Mouse (Mus musculus) lung, embryonic 15.5 days (tissue): ENCODE data around the gene Zfp408. TPM values are rescaled to one million over a fixed set of nuclear protein-coding genes. Genes with fewer than 3 reads are reported as not detected.

Source experiments
- ATAC-seq: fragments of 200-750 bp; cut with Nextera tagmentation; 2 replicates; pipeline ENCODE4 v1.8.0; 2017; ENCODE audit warnings: moderate number of reproducible peaks, borderline replicate concordance; ENCODE audit not compliant: low FRiP score, low TSS enrichment; ENCODE audit errors: extremely low read depth
- H3K27ac ChIP-seq: fragments of 300-500 bp; sonication (generic); 2 replicates; pipeline ENCODE4 v1.5.1; 2015; ENCODE audit warnings: moderate library complexity, mild to moderate bottlenecking, inconsistent platforms
- H3K27me3 ChIP-seq: fragments of 300-500 bp; sonication (generic); 2 replicates; pipeline ENCODE4 v1.6.1; 2015; ENCODE audit warnings: inconsistent platforms
- H3K36me3 ChIP-seq: fragments of 300-500 bp; sonication (generic); 2 replicates; pipeline ENCODE4 v1.6.1; 2015; ENCODE audit warnings: inconsistent platforms
- H3K4me1 ChIP-seq: fragments of 300-500 bp; sonication (generic); 2 replicates; pipeline ENCODE4 v1.6.1; 2015; ENCODE audit warnings: inconsistent platforms
- H3K4me2 ChIP-seq: fragments of 300-500 bp; sonication (generic); 2 replicates; pipeline ENCODE4 v1.6.1; 2015; ENCODE audit warnings: inconsistent platforms, mild to moderate bottlenecking, moderate library complexity
- H3K4me3 ChIP-seq: fragments of 300-500 bp; sonication (generic); 2 replicates; pipeline ENCODE4 v1.5.1; 2015; ENCODE audit warnings: mild to moderate bottlenecking, inconsistent platforms
- H3K9ac ChIP-seq: fragments of 300-500 bp; sonication (generic); 2 replicates; pipeline ENCODE4 v1.6.1; 2015; ENCODE audit warnings: inconsistent platforms
- H3K9me3 ChIP-seq: fragments of 300-500 bp; sonication (generic); 2 replicates; pipeline ENCODE4 v1.6.1; 2016; ENCODE audit warnings: inconsistent platforms
- WGBS: fragments of 180-500 bp; shearing (Covaris S2); methylation state at CpG from one replicate; pipeline ENCODE4 v1.1.7; 2015; 5-methylcytosine and 5-hydroxymethylcytosine counted together
- polyA plus RNA-seq: library from polyadenylated mRNA; unstranded; fragments of >200 nt; fragmentation: Nextera tagmentation; extraction: Ambion mirVana; gene quantifications from 2 replicates; pipeline ENCODE4 v1.2.1, GENCODE M21; 2015

The Zfp408 gene
- polyA plus RNA-seq, 1 experiment from 2014 or later: 11.1 TPM

DNA sequence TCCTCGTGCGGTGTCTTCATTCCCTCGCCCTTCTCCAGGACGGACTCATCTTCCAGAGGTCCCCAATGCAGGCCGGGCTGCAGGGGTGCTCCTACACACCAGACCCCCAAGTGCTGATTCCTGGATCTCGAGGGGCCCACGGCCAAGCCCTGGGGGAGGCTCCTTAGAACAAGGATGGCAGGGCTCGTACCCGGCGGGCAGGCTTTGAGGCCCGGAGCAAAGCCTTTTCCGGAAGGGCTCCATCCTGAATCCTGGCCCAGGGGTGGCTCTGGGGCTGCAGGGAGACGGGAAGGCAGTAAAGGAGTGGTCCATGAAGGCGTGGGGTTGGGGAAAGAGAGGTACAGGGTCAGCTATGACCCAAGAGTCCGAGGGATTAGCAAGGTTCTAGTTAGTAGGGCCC, 439 bp downstream of the Zfp408 start:
- Histone ChIP-seq H3K9me3 (no peaks in the 10 kb centered on the region), H3K4me1 (peaks cover 27% of the 10 kb centered on the region), H3K36me3 (peaks cover 45% of the 10 kb centered on the region), H3K4me2 (peak overlapping the region; percentile 90), H3K4me3 (peak overlapping the region; percentile 71), H3K27ac (peak overlapping the region; percentile 89), H3K27me3 (no peaks in the 10 kb centered on the region), H3K9ac (peak overlapping the region; percentile 75)
- 2% methylated on average over 15 of the region's 15 CpGs for WGBS
- no peak for ATAC-seq

DNA sequence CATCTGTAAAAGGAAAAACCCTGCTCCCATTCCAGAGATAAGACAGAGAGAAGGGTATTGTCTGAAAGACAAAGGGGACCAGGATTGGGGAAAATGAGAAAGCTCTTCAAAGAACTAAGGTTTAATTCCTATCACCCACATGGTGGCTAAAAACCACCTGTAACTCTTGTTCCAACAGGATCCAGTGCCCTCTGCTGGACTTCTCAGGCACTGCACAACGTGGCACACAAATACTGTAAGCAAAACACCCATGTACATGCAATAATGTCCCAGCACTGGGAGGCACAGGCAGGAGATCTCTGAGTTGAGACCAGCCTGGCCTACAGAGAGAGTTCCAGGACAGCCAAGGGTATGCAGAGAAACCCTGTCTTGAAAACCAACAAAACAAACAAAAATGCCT, 2.9 kb downstream of the Zfp408 start:
- ATAC-seq: no peak
- H3K27ac ChIP-seq: no peak overlapping the region
- no peak overlapping the region for H3K9ac ChIP-seq
- H3K36me3 ChIP-seq: peaks cover 50% of the 10 kb centered on the region
- H3K27me3 ChIP-seq: no peaks in the 10 kb centered on the region
- H3K4me2 ChIP-seq: no peak overlapping the region
- 27% methylated on average over 1 of the region's 1 CpGs for WGBS
- H3K4me3 ChIP-seq: no peak overlapping the region
- H3K9me3 ChIP-seq: no peaks in the 10 kb centered on the region
- peaks cover 18% of the 10 kb centered on the region for H3K4me1 ChIP-seq

DNA sequence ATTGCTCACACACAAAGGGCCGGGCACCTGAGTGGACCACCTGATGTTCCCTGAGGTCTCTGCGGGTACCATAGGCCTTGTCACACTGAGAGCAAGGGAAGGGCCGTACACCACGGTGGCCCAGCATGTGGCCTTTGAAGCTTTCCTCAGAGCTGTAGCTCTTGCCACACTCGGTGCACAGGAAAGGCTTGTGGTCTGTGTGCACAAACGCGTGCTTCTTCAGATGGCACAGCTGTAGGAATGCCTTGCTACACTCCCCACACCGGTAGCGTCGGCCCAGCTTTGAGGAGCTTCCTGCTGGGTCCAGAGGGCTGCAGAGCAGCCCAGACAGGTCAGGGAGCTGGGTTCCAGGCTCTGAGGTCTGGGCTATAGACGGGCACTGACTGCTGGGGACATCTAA, 3.8 kb downstream of the Zfp408 start:
- H3K27ac ChIP-seq: no peak overlapping the region
- H3K4me2 ChIP-seq: no peak overlapping the region
- H3K9ac ChIP-seq: no peak overlapping the region
- ATAC-seq: no peak
- peaks cover 10% of the 10 kb centered on the region for H3K4me1 ChIP-seq
- 90% methylated on average over 11 of the region's 11 CpGs for WGBS
- H3K36me3 ChIP-seq: peaks cover 48% of the 10 kb centered on the region
- H3K4me3 ChIP-seq: no peak overlapping the region
- no peaks in the 10 kb centered on the region for H3K9me3 ChIP-seq
- no peaks in the 10 kb centered on the region for H3K27me3 ChIP-seq

DNA sequence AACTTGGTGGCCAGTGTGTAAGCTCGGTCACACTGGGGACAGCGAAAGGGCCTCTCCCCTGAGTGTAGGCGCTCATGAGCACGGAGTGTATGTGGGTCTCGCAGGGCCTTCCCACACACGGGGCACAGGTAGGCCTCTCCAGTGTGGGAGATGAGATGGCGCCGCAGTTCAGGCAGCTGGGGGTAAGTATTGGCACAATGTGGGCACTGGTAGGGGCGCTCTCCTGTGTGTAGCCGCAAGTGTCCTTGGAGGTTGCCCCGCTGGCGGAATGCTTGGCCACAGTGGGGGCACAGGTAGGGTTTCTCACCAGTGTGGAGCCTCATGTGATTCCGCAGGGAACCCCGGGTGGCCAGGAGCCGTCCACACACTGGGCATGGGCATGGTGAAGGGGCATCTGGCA, 4.2 kb downstream of the Zfp408 start:
- Histone ChIP-seq H3K9ac (no peak overlapping the region), H3K9me3 (no peaks in the 10 kb centered on the region), H3K27ac (no peak overlapping the region), H3K4me3 (no peak overlapping the region), H3K36me3 (peaks cover 48% of the 10 kb centered on the region), H3K4me1 (peaks cover 8% of the 10 kb centered on the region; the same call in 1 of the 2 replicates), H3K27me3 (no peaks in the 10 kb centered on the region), H3K4me2 (no peak overlapping the region)
- WGBS: 97% methylated on average over 15 of the region's 15 CpGs
- ATAC-seq: no peak

DNA sequence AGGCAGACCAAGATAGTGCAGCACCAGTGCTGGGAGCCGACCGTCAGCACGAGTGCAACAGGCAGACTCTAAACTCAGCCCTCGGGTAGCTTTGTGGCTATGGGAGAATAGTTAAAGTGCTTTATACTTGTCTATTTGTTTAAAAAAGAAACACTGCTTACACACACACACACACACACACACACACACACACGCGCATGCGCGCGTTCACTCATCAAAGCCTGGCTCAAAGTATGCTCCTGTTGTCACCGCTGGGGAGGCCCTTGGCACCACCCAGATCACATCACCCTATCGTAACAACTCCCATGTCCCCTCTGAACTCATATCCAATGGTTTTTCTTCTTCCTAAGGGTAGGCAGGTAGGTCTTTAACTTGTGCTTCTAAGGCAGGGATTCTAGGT, 5.6 kb downstream of the Zfp408 start:
- Histone ChIP-seq H3K36me3 (peaks cover 48% of the 10 kb centered on the region), H3K9me3 (no peaks in the 10 kb centered on the region), H3K27ac (no peak overlapping the region), H3K4me2 (no peak overlapping the region), H3K4me3 (no peak overlapping the region), H3K4me1 (peaks cover 8% of the 10 kb centered on the region; the same call in 1 of the 2 replicates), H3K9ac (no peak overlapping the region), H3K27me3 (no peaks in the 10 kb centered on the region)
- WGBS: 91% methylated on average over 11 of the region's 11 CpGs
- no peak for ATAC-seq

DNA sequence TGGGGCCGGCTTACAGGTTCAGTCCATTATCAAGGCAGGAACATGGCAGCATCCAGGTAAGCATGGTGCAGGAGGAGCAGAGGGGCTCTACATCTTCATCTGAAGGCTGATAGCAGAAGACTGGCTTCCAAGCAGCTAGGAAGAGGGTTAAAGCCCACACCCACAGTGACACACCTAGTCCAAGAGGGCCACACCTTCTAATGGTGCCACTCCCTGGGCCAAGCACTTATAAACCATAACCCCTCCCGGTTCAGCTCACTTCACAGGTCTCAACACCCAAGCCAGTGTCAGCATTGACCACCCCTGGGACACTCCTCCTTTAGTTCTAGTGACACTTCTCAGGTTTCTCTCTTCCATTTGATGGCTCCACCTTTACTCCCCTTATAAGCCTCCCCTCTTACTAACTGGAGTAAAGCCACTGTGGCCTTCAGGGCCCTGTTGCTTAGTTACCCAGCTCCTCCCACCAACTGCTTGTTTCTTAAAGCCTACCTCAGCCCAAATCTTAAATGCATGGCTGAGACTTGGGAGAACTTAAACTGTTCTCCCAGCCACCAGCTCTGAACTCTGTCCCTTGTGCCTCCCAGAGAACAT, 6.7 kb downstream of the Zfp408 start:
- H3K27ac ChIP-seq: no peak overlapping the region
- ATAC-seq: no peak
- H3K36me3 ChIP-seq: peaks cover 48% of the 10 kb centered on the region
- H3K27me3 ChIP-seq: no peaks in the 10 kb centered on the region
- 89% methylated on average over 2 of the region's 2 CpGs for WGBS
- no peak overlapping the region for H3K4me2 ChIP-seq
- H3K4me3 ChIP-seq: no peak overlapping the region
- no peaks in the 10 kb centered on the region for H3K4me1 ChIP-seq
- no peaks in the 10 kb centered on the region for H3K9me3 ChIP-seq
- no peak overlapping the region for H3K9ac ChIP-seq

DNA sequence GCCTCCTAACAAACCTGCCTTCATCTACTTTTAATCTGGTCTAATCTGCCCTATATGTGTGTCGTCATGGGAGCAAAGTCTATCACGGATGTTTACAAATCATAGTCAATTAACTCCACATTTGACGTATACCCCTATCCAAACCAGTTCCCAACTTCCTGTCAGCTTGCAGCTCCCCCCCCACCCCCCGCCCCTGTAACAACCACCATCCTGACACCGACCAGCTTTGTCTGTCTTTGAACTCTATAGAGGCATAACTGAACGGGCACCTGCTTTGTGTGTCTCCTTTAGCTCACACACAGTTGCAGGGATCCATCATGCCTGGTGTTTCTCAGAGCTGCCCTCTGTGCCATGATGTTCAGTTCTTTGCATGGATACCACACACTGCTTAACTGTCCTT, 10.7 kb downstream of the Zfp408 start:
- no peaks in the 10 kb centered on the region for H3K4me1 ChIP-seq
- H3K4me2 ChIP-seq: no peak overlapping the region
- no peak for ATAC-seq
- no peak overlapping the region for H3K27ac ChIP-seq
- H3K9ac ChIP-seq: no peak overlapping the region
- H3K4me3 ChIP-seq: no peak overlapping the region
- peaks cover 9% of the 10 kb centered on the region; the same call in 1 of the 2 replicates for H3K36me3 ChIP-seq
- 58% methylated on average over 6 of the region's 6 CpGs for WGBS
- no peaks in the 10 kb centered on the region for H3K27me3 ChIP-seq
- no peaks in the 10 kb centered on the region for H3K9me3 ChIP-seq

DNA sequence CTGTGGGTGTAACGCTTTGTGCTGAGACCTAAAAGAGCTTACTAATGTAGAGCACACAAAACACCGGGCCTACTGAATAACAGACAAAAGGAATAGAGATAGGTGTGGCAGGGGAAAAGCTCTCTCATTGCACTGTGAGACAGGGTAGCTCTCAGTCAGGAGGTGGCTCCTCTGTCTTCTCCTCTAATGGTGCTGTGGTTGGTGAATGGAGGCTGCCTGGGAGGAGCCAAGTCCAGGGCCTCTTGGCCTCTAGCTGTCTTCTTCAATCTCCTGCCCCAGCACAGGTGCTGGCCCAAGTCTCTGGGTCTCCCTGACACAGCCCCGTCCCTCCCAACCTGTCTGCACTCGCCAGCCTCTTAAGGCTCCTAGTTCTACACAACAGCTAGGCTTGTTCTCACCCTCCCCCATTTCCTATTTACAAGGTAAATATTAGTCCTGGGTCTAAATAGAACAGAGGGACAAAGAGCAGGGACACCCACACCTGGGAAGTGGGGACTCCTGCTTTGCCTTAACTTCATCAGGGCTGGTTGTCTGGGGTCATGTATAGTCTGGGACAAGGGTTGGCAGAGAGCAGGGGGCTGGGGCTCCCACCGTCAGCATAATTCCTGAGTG, 12.8 kb downstream of the Zfp408 start:
- ATAC-seq: no peak

DNA sequence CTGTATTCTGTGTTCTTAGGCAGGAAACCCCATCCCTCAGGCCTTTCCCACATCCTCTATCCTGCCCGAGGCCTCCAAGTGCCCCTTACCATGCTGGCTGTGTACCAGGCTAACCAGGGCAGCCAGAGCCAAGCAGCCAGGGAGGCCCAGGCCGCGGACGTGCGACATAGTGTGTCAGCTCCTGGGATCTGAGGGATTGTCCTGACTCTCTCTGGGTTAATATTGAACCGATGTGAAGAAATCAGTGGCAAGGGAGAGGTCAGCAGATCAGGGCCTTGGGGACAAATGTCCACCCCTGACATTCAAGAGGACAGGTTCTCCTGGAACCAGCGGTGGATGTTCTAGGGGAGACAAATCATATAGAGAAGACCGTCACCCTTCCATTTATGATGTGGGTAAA, 13.4 kb downstream of the Zfp408 start, which contains the start of gene F2:
Gene F2, minus strand, starts transcription at position 186 of the 400 bp plus-strand sequence.
- Histone ChIP-seq H3K4me1 (no peaks in the 10 kb centered on the region), H3K27me3 (no peaks in the 10 kb centered on the region), H3K4me2 (no peak within 1 kb of the TSS), H3K9ac (no peak within 1 kb of the TSS), H3K9me3 (no peaks in the 10 kb centered on the region), H3K36me3 (no peaks in the 10 kb centered on the region), H3K27ac (no peak within 1 kb of the TSS), H3K4me3 (no peak within 1 kb of the TSS)
- ATAC-seq: no peak
- 82% methylated on average over 8 of the region's 8 CpGs for WGBS

More for the DNA sequence above, 12.8 kb downstream of the Zfp408 start:
- Histone ChIP-seq H3K36me3 (no peaks in the 10 kb centered on the region), H3K9ac (no peak overlapping the region), H3K27ac (no peak overlapping the region), H3K9me3 (no peaks in the 10 kb centered on the region), H3K4me3 (no peak overlapping the region), H3K27me3 (no peaks in the 10 kb centered on the region), H3K4me1 (no peaks in the 10 kb centered on the region), H3K4me2 (no peak overlapping the region)
- WGBS: 50% methylated on average over 5 of the region's 5 CpGs

DNA sequence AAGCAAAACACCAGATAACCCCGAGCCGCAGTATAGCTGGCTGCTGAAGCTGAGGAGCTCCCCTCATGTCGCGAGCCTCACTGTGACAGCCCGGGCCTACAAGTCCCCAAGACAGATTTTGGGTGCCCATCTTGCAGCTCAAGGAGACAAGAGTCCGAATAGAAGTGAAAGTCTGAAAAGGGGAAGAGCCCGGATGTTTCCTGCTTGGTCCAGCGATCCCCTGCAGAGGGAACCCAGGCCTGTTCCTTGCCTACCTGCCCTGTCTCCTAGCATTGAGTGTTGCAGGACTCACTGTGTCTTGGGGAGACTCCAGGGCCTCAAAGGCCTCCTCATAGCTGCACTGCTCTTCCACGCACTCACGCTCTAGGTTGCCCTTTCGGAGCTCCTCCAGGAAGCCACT, 14.1 kb downstream of the Zfp408 start:
- Histone ChIP-seq H3K27ac (no peak overlapping the region), H3K9ac (no peak overlapping the region), H3K4me1 (no peaks in the 10 kb centered on the region), H3K4me2 (no peak overlapping the region), H3K9me3 (no peaks in the 10 kb centered on the region), H3K36me3 (no peaks in the 10 kb centered on the region), H3K4me3 (no peak overlapping the region), H3K27me3 (no peaks in the 10 kb centered on the region)
- no peak for ATAC-seq
- 77% methylated on average over 11 of the region's 11 CpGs for WGBS

DNA sequence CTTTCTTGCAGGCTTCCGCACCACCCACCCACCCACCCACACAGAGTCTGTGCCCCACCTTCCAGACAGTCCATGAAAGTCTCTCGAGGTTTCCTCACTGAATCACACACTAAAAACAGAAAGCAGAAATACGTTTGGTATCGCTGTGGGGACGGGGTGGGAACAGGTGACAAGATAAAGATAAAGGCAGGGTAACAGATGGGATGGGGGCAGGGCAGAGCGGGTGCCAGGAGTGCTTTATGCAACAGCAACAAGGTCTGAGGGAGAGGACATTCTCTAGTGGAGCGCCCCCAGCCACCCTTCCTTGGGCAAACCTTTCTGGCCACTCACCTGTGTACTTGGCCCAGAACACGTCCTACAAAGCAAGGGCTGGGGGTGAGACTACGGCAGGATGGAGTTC, 14.8 kb downstream of the Zfp408 start:
- no peaks in the 10 kb centered on the region for H3K4me1 ChIP-seq
- H3K4me2 ChIP-seq: no peak overlapping the region
- H3K9ac ChIP-seq: no peak overlapping the region
- H3K36me3 ChIP-seq: no peaks in the 10 kb centered on the region
- H3K27me3 ChIP-seq: no peaks in the 10 kb centered on the region
- ATAC-seq: no peak
- H3K4me3 ChIP-seq: no peak overlapping the region
- H3K9me3 ChIP-seq: no peaks in the 10 kb centered on the region
- H3K27ac ChIP-seq: no peak overlapping the region
- WGBS: 67% methylated on average over 9 of the region's 9 CpGs

DNA sequence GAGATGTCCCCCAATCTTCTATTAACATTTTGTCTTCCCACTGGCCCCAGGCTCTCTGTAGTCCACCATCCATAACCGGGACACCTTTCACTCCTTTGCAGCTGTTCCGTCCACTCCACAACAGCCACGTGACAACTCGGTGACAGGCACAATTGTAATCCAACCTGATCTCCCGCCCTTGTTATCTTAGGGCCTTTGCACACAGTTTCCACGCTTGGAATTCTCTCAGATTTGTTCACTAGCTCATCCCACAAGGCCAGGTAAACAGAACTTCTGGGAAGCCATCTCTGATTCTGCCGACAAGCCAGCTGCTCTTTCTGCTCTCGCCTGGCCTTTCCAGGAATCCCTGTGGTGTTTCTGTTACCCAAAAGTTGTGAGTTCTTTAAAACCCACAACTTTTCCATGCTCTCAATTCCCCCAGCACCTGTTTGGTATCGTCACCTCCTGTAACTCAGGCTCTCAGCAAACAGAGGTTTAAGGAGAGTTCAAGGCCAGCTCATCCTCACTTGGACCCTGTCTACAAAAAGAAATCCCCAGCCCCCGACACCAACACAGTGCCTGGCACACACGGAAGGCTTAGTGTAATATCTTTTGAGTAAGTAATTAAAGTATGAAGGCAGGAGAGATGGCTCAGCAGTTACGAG, 16.1 kb downstream of the Zfp408 start:
- H3K27me3 ChIP-seq: no peaks in the 10 kb centered on the region
- no peak for ATAC-seq
- H3K36me3 ChIP-seq: no peaks in the 10 kb centered on the region
- no peak overlapping the region for H3K9ac ChIP-seq
- H3K9me3 ChIP-seq: no peaks in the 10 kb centered on the region
- 55% methylated on average over 12 of the region's 12 CpGs for WGBS
- H3K4me3 ChIP-seq: no peak overlapping the region
- H3K27ac ChIP-seq: no peak overlapping the region
- no peak overlapping the region for H3K4me2 ChIP-seq
- no peaks in the 10 kb centered on the region for H3K4me1 ChIP-seq
